Comparison of ENCODE assay signal across 11 mouse cellular contexts in the genomic region with DNA sequence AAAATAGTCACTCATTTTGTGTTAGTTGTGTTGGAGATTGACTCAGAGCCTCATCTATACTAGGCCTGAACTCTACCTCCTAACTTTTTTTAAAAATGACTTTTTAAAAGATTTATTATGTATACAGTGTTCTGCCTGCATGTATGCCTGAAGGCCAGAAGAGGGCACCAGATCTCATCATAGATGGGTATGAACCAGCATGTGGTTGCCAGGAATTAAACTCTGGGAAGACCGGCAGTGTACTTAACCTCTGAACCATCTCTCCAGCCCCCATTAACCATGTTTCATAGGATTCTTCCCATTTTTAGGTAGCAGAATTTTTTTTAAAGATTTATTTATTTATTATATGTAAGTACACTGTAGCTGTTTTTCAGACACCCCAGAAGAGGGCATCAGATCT. TPM values are rescaled to one million over a fixed set of nuclear protein-coding genes. Genes with fewer than 3 reads are reported as not detected.
DNase-seq lines count a peak whose midpoint lies in the region; ATAC-seq and TF ChIP-seq lines count a peak whose summit lies in the region.
"Had no signal": no experiment of that assay in that cellular context is flagged by ENCODE, and none has a peak within 500 bp of the region (broad histone marks: within the 10 kb centered on the region; RNA-seq: fewer than 3 reads in every experiment).

No protein-coding gene starts in this region.

- no peaks in the 10 kb centered on the region for H3K36me3 ChIP-seq in MEL (ENCODE audit: control insufficient read depth in 1 of 2, insufficient read depth in 2 of 2, low read length in 2 of 2)
- no peaks in the 10 kb centered on the region for H3K36me3 ChIP-seq in liver, postnatal 0 days (replicated peaks; ENCODE audit: insufficient read depth, low read length)
- H3K36me3 ChIP-seq: hindbrain, embryonic 12.5 days; limb, embryonic 15.5 days had no signal

- no peak for ATAC-seq in liver, postnatal 0 days

- H3K4me2 ChIP-seq in liver, postnatal 0 days (ENCODE audit: low read depth, low read length), result no peak overlapping the region
- H3K4me2 ChIP-seq: hindbrain, embryonic 12.5 days; limb, embryonic 15.5 days had no signal

- no peak for DNase-seq in layer of hippocampus, adult 2 months (ENCODE audit: low spot score in 2 of 2)
- DNase-seq in layer of hippocampus, postnatal 10 days (ENCODE audit: low spot score in 2 of 2), result no peak
- peak; percentile 51 for DNase-seq in A20 (ENCODE audit: low read depth, low spot score)
- DNase-seq in MEL (ENCODE audit: low read depth, low spot score), result peak; percentile 66
- DNase-seq in liver, postnatal 0 days, result no peak
- no peak for DNase-seq in ovary, adult 18-20 months (ENCODE audit: low spot score)
- no peak for DNase-seq in cerebellum, adult 11-12 months
- DNase-seq: thymus, adult 2 months had no signal

- H3K27ac ChIP-seq in layer of hippocampus, adult 2 months, result no peak overlapping the region
- H3K27ac ChIP-seq in MEL (ENCODE audit: control insufficient read depth, low read depth, low read length), result no peak overlapping the region
- H3K27ac ChIP-seq in liver, postnatal 0 days (ENCODE audit: low read depth), result no peak overlapping the region
- H3K27ac ChIP-seq: hindbrain, embryonic 12.5 days; limb, embryonic 15.5 days had no signal

- TF ChIP-seq POLR2A in MEL (IDR thresholded peaks at IDR 0.05; ENCODE audit: control insufficient read depth in 1 of 2, insufficient read depth in 1 of 2, low read depth in 1 of 2, low read length in 2 of 2, poor library complexity in 1 of 2), result no peak

- no peaks in the 10 kb centered on the region for H3K27me3 ChIP-seq in MEL (ENCODE audit: control insufficient read depth in 1 of 2, insufficient read depth in 2 of 2, low read length in 2 of 2)
- H3K27me3 ChIP-seq in liver, postnatal 0 days (ENCODE audit: insufficient read depth, low read length), result no peaks in the 10 kb centered on the region

- peak; percentile 39 for TF ChIP-seq RAD21 in MEL (IDR thresholded peaks at IDR 0.05; ENCODE audit: low read depth, low read length)

- H3K9me3 ChIP-seq in MEL (replicated peaks; ENCODE audit: insufficient read depth, low read length), result no peaks in the 10 kb centered on the region
- H3K9me3 ChIP-seq in liver, postnatal 0 days (ENCODE audit: low read length), result no peaks in the 10 kb centered on the region
- H3K9me3 ChIP-seq: hindbrain, embryonic 12.5 days; limb, embryonic 15.5 days had no signal

- no peak overlapping the region for H3K4me3 ChIP-seq in layer of hippocampus, adult 2 months
- H3K4me3 ChIP-seq in MEL (ENCODE audit: control insufficient read depth in 1 of 2, insufficient read depth in 1 of 2, low read depth in 2 of 2, low read length in 2 of 2), result no peak overlapping the region
- no peak overlapping the region for H3K4me3 ChIP-seq in liver, postnatal 0 days (ENCODE audit: low read depth, low read length)
- H3K4me3 ChIP-seq: hindbrain, embryonic 12.5 days; limb, embryonic 15.5 days; myocyte had no signal

- WGBS in liver, postnatal 0 days (ENCODE audit: insufficient replicate concordance), result 31% methylated on average over 1 of the region's 1 CpGs

- TF ChIP-seq EP300 in MEL (IDR thresholded peaks at IDR 0.05; ENCODE audit: low read depth in 1 of 2, low read length in 2 of 2), result no peak
- TF ChIP-seq EP300 in liver, postnatal 0 days (IDR thresholded peaks at IDR 0.05; ENCODE audit: low read depth), result no peak

- no peaks in the 10 kb centered on the region for H3K4me1 ChIP-seq in MEL (ENCODE audit: control insufficient read depth in 1 of 2, insufficient read depth in 2 of 2, low read length in 2 of 2)
- no peaks in the 10 kb centered on the region for H3K4me1 ChIP-seq in liver, postnatal 0 days (ENCODE audit: insufficient read depth)
- H3K4me1 ChIP-seq: hindbrain, embryonic 12.5 days; limb, embryonic 15.5 days had no signal

- TF ChIP-seq CTCF in layer of hippocampus, adult 2 months (conservative IDR thresholded peaks at IDR 0.05), result peak; percentile 68
- peak; percentile 32 to 57 (median 40) for TF ChIP-seq CTCF in MEL (IDR thresholded peaks at IDR 0.05 in 2 of 3, conservative IDR thresholded peaks at IDR 0.05 in 1 of 3; ENCODE audit: control insufficient read depth in 1 of 3, insufficient read depth in 1 of 3, low read depth in 2 of 3, low read length in 3 of 3, poor library complexity in 1 of 3, severe bottlenecking in 1 of 3)
- peak; percentile 60 for TF ChIP-seq CTCF in liver, postnatal 0 days (IDR thresholded peaks at IDR 0.05; ENCODE audit: low read depth)

- no peak overlapping the region for H3K9ac ChIP-seq in MEL (ENCODE audit: control insufficient read depth, low read depth, low read length, poor library complexity, severe bottlenecking)
- H3K9ac ChIP-seq in liver, postnatal 0 days (replicated peaks), result no peak overlapping the region
- H3K9ac ChIP-seq: hindbrain, embryonic 12.5 days; limb, embryonic 15.5 days had no signal

- H3K79me2 ChIP-seq in MEL (ENCODE audit: control insufficient read depth, insufficient read depth, low read length, poor library complexity), result no peaks in the 10 kb centered on the region

TF ChIP-seq in MEL, 35 proteins besides CTCF, POLR2A, EP300 and RAD21:
- TF ChIP-seq ZC3H11A (IDR thresholded peaks at IDR 0.05; ENCODE audit: low read depth, low read length) (0 out of 2 replicates have a peak, but pooled peaks have one; percentile 5), NELFE (IDR thresholded peaks at IDR 0.05; ENCODE audit: low read depth, low read length) (no peak), MXI1 (IDR thresholded peaks at IDR 0.05; ENCODE audit: low read depth, low read length) (no peak), SMC3 (IDR thresholded peaks at IDR 0.05; ENCODE audit: low read depth, low read length) (peak; percentile 24), ZNF384 (IDR thresholded peaks at IDR 0.05; ENCODE audit: low read depth, low read length) (no peak), KAT2A (conservative IDR thresholded peaks at IDR 0.05; ENCODE audit: low read depth, low read length) (no peak), USF1 (IDR thresholded peaks at IDR 0.05; ENCODE audit: low read depth, low read length) (no peak), GABPA (IDR thresholded peaks at IDR 0.05; ENCODE audit: low read depth, low read length) (no peak), MYC (IDR thresholded peaks at IDR 0.05; ENCODE audit: low read depth, low read length) (peak; percentile 50; the same call in 1 of the 2 replicates), USF2 (IDR thresholded peaks at IDR 0.05; ENCODE audit: borderline replicate concordance in 1 of 2, insufficient read depth in 1 of 2, low read depth in 1 of 2, low read length in 2 of 2) (no peak), ZMIZ1 (IDR thresholded peaks at IDR 0.05; ENCODE audit: low read depth, low read length) (no peak)

RNA-seq across cellular contexts. Expression of a gene that starts 27.5 kb away (rescaled TPM):
- 100 to 1,000 TPM; 102 to 159 TPM for total RNA-seq in layer of hippocampus, adult 2 months (2021)
- 100 to 1,000 TPM; 124 to 175 TPM for total RNA-seq in layer of hippocampus, postnatal 10 days (2021)
- total RNA-seq in MEL (2012; rRNA removed), result 183 and 197 TPM in 2 replicates
- 100 to 1,000 TPM; 226 to 551 TPM for polyA plus RNA-seq in MEL (2012; ENCODE audit: insufficient read depth in 1 of 2, insufficient read length in 2 of 2, low read depth in 1 of 2, low replicate concordance in 2 of 2, missing spikeins in 1 of 2)
- 20.8 and 24.0 TPM in 2 replicates for polyA plus RNA-seq in liver, postnatal 0 days (2015; fragmentation: Nextera tagmentation; extraction: Ambion mirVana)

RNA-seq across cellular contexts. Expression of a gene that starts 49.2 kb away (rescaled TPM):
- 10 to 100 TPM; 25.9 to 26.7 TPM for total RNA-seq in layer of hippocampus, adult 2 months (2021)
- 10 to 100 TPM; 23.8 to 24.5 TPM for total RNA-seq in layer of hippocampus, postnatal 10 days (2021)
- 8.6 and 9.6 TPM in 2 replicates for total RNA-seq in MEL (2012; rRNA removed)
- 10 to 100 TPM in 1 of 2 experiments, not detected in 1; 15.5 TPM for polyA plus RNA-seq in MEL (2012; ENCODE audit: insufficient read depth in 1 of 2, insufficient read length in 2 of 2, low read depth in 1 of 2, low replicate concordance in 2 of 2, missing spikeins in 1 of 2)
- polyA plus RNA-seq in liver, postnatal 0 days (2015; fragmentation: Nextera tagmentation; extraction: Ambion mirVana), result 3.1 and 4.1 TPM in 2 replicates

Comparison
In these comparisons a context has a peak if more than half of its experiments do, and no peak if none do; other contexts are left out.
1. DNase-seq: peak in A20 (single experiment) and MEL (single experiment); none in layer of hippocampus, adult 2 months (0 of 2), layer of hippocampus, postnatal 10 days (0 of 2), liver, postnatal 0 days (single experiment), ovary, adult 18-20 months (single experiment) and cerebellum, adult 11-12 months (single experiment).
2. Peak in every context shown above with its lines, with median percentiles within 50 percentile points of each other: CTCF ChIP-seq.